Mouse (Mus musculus) thymus, postnatal 36 days (tissue): ENCODE results near the gene Rhov.

Source experiments
- DNase-seq, 2 experiments: peaks; one replicate each; pipeline ENCODE4 v3.0.0; 2022; ENCODE audit warnings: mixed read lengths in 2 of 2

The Rhov gene

DNA sequence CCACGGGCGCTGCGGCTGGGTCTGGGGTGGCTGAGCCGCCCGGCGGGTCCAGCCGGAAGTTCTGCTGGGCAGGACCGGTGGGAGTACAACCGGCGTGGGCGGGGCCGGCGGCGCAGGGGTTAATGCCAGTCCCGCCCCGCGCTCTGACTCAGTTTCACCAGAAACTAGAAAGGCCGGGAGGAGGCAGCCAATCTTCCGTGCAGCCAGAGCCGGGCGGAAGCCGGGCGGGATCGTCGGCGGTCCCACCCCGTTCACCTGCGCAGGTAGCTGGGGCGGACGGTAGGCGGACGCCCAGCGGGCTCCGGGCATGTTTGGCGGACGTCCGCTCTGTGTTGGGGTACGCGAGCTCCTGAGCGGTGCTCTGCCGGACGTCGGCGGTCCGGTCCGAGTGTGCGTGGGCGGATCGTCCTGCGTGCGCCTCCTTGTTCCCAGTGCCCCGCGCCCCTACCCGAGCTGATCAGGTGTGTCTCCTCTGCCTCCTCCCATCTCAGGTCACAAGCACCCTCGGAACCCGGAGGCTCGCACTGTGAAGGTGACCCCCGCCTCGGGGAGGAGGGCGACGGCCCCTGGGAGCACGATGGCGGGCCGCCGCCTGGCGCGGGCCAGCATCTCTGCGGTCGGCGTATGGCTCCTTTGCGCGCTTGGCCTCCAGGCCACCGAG is 33.7 kb downstream of the Rhov start, which contains the start of gene Spint1:
Gene Spint1 (plus strand): TSS at position 153 of the 661 bp plus-strand sequence.
- DNase-seq, result no peak

DNA sequence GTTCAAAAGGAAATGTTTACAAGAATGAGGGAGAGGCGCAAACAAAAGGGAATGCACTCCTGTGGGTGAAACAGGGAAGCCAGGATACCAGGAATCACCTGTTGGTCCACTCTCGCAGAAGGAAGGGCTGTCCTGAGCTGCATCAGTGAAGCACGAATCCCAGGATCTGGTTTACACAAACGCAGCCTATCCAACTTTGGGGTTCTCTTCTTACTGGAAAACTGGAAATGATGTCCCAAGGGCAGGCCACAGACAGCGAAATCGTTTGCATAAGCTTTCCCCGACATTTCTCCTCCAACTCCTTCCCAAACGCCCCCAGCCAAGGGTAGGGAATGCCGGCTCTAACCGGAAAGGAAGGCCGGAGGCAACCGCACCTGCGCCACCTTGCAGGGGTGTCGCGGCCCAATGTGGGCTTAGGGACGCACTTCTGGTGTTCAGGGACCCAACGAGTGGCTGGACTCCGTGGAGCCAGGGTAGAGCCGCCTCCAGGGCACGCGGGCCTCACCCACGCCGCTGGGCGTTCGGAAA is 34.3 kb downstream of the Rhov start:
- DNase-seq, result no peak

DNA sequence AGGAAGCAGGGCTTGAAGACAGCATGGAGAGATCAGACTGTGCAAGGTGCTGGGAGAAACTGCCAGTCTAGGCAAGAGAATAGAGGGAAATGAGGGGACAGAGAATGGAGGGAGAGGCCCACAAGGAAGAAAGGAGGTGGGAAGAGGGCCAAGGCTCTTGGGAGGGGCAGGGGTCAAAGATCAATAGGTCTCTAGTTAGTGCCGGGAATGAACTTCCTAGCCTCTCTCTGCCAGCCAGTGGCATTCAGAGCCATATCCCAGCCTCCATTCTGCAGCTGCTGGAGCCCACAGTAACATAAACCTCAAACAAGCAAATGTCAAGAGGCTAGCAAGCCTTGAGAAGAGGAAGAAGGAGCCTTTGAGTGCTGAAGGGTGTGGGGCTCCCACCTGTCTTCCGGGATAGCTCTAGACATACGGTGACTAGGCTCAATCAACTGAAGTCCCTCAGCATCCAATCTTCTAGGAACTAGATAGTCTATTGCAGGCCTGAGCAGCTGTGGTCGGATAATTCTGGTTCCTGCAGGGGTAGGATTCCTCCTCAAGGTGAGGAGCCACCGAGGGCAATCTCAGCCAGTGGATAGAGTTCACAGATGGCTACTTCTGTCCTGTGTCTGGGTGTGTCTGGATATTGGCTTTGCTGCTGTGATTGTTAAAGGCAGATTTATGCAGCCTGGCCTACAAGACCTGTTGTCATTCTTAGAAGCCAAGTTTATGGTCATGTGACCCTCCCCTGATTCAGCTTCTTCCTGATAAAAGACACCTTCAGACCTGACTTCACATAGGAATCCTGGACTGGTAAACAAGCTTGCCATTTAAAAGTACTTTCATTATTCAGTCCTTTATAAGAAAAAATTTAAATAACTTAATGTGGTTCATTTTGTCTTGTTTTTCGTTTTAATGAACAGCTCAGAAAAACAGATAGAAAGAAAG is 41.0 kb downstream of the Rhov start, which contains the start of gene Ppp1r14d:
Gene Ppp1r14d (minus strand): TSS at position 132 of the 930 bp plus-strand sequence.
- DNase-seq, result no peak
